Mouse (Mus musculus): ENCODE data around the gene Utrn. TPM values are rescaled to one million over a fixed set of nuclear protein-coding genes. Genes with fewer than 3 reads are reported as not detected.

Utrn gene
- total RNA-seq, 2 experiments from 2014 or later = 69.6 to 72.4 TPM

- intact Hi-C loops (cut with DNase I) = no loop called here
- no peak for DNase-seq
Measured at GRCm38 (mm10) chr10:12558810-12559209, 310.4 kb downstream of the Utrn start.

GRCm38 (mm10) chr10:12554090-12554718 lies 315.0 kb downstream of the Utrn start:
- intact Hi-C loops (cut with DNase I) = no loop called here
- DNase-seq = no peak

- intact Hi-C loops (cut with DNase I) = no loop called here
- no peak for DNase-seq
Measured at GRCm38 (mm10) chr10:12552890-12553278, 316.3 kb downstream of the Utrn start.

DNA sequence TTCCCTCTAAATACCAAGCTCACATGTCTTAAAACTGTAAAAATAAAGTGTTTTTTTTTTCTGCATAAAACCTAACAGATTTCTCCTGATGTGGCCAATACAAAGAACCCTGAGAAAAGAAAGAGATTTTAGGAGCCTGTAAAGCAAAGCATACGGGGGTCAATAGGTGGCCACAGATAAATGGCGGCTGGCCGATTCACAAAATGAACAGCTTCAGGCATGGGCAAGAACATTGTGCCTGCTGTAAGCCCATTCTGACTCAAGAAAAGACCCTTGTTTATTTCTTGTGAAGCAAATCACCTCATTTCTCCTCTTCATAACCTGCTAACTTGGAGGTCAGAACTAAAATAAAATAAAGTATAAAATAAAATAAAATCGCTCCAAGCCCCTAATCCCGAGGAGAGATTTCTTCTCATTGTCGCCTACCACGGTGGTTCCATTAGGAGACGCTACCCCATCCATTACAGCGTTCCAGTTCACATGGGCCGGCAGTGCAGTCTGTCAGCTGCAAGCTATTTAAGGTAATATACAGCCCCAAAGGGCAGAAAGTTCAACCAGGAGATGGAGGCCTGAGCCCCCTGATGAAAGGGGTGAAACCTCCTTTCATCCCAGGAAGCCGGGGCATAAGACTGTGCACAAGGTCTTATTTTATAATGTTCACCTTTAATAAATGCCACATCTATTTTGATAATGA lies 316.8 kb downstream of the Utrn start:
- DNase-seq = no peak
- intact Hi-C loops (cut with DNase I) = no loop called here

- intact Hi-C loops (cut with DNase I) = no loop called here
- no peak for DNase-seq
Measured at GRCm38 (mm10) chr10:12551735-12552134, 317.4 kb downstream of the Utrn start.

- no peak for DNase-seq
- intact Hi-C loops (cut with DNase I) = no loop called here
Measured at GRCm38 (mm10) chr10:12549945-12550540, 319.1 kb downstream of the Utrn start.

DNA sequence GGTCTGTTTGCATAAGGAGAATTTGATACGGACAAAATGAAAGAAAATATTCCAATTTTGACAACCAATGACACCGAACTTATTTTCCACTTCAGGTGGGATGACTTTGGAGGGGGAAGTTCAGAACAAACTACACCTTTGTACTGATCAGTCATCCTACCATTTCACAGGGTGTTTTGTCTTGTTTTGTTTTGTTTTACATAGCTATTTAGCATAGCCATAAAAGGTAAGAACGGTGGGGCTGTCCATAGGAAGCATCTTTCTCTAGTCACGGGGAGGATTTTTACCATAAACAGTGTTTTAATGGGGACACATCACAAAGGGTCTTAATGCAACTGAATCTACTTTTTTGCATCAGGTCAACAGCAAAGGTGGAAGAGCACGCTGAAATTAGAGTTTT lies 319.9 kb downstream of the Utrn start:
- no peak for DNase-seq
- intact Hi-C loops (cut with DNase I) = no loop called here

DNA sequence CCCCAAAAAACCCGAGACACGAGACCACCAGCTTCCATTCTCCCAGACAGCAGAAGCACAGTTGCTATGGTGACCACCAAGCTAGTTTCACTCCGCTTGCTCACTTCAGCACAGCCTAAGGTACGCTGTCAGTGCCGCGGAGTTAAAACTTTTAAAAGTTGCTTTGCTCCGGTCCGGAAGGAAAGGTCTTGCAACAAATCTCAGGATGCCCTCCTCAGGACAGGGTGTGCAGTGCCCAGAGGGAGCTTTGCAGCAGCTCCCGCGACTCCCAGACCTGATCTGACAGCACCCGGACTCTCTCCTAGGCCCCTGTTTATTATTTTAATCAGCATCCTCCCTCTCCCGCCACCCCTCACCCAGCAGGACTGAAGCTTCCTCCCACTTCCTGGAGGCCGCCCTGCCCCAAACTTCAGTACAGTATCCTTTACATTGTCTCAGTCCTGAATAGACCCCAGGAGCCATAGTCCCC lies 320.5 kb downstream of the Utrn start:
- intact Hi-C loops (cut with DNase I) = no loop called here
- peak; percentile 23 to 38 for DNase-seq

GRCm38 (mm10) chr10:12547037-12547625 lies 322.0 kb downstream of the Utrn start:
- intact Hi-C loops (cut with DNase I) = no loop called here
- DNase-seq = peak in 1 of 2 experiments; percentile 4

- intact Hi-C loops (cut with DNase I) = no loop called here
- DNase-seq = no peak
Measured at GRCm38 (mm10) chr10:12545440-12545839, 323.7 kb downstream of the Utrn start.

DNA sequence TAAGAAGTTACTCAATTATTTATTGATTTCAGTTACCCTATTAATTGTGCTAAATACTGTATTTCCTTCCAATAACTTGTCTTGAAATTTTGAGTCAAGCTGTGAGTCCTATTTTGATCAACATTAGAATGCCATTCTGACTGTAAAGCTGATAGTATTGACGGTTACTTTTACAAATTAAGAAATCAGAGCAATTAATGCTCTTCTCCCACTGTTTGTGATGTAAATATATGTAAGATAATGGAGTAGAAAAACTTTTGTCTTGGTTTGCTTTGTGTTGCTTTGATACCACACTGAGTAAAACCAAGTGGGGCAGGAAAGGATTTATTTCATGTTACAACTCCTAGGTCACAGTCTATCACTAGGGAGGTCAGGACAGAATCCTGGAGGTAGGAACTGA lies 327.4 kb downstream of the Utrn start:
- intact Hi-C loops (cut with DNase I) = no loop called here
- DNase-seq = no peak

DNA sequence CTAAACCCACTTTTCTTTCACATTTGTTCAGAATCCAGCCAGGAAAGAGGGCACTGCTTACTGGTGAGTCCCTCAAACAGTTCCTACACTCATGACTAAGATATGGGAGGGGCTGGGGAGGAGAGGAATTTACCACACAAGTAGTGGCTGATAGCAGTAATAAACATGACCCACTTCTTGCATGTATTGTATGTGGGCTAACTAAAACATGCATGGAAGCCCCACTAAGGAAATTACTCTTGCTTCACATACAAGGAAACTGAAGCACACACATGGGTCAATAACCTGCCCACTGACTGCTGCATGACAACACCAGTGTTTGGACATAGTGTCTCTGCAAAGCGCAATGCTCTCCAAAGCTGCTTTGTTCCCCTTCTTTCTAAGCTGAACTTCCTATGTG lies 333.9 kb downstream of the Utrn start:
- intact Hi-C loops (cut with DNase I) = no loop called here
- no peak for DNase-seq

- no peak for DNase-seq
- intact Hi-C loops (cut with DNase I) = no loop called here
Measured at GRCm38 (mm10) chr10:12534801-12535200, 334.4 kb downstream of the Utrn start.

DNA sequence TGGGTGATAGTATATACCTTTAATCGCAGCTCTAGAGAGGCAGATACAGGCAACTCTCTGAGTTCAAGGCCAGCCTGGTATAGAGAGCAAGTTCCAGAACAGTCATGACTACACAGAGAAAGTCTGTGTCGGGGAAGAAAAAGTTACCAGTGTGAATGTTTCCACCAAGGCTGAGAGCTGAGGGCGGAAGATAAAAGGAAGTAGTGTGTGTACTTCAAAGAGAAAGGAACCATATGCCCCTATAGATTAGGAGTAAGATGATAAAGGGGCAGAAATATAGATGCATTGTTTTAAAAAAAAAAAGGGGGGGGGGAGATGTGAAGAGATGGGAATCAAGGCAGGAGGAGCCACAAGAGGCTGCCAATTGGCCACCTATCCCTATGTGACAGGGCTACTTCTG lies 334.9 kb downstream of the Utrn start:
- DNase-seq = no peak
- intact Hi-C loops (cut with DNase I) = no loop called here

- intact Hi-C loops (cut with DNase I) = no loop called here
- DNase-seq = no peak
Measured at GRCm38 (mm10) chr10:12522078-12522477, 347.1 kb downstream of the Utrn start.

GRCm38 (mm10) chr10:12518162-12518561 lies 351.0 kb downstream of the Utrn start:
- no peak for DNase-seq
- intact Hi-C loops (cut with DNase I) = no loop called here

DNA sequence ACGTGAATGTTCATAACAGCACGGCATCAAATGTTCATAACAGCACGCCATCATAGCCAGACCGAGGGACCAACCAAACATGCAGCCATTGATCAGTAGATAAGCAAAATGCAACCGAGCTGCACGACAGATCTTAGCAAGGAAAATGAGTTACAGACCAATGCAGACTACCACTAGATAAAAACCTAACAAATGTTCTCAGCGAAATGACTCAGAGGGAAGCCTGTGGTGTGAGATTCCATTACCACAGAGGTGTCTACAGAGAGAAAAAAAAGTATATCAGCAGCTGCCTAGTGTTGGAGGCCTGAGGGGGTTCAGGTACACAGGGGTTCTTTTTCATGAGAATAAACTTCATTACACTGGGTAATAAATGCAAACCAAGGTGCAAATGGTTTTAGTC lies 363.6 kb downstream of the Utrn start:
- DNase-seq = no peak
- intact Hi-C loops (cut with DNase I) = no loop called here

GRCm38 (mm10) chr10:12500489-12500888 lies 368.7 kb downstream of the Utrn start:
- DNase-seq = no peak
- intact Hi-C loops (cut with DNase I) = no loop called here

DNA sequence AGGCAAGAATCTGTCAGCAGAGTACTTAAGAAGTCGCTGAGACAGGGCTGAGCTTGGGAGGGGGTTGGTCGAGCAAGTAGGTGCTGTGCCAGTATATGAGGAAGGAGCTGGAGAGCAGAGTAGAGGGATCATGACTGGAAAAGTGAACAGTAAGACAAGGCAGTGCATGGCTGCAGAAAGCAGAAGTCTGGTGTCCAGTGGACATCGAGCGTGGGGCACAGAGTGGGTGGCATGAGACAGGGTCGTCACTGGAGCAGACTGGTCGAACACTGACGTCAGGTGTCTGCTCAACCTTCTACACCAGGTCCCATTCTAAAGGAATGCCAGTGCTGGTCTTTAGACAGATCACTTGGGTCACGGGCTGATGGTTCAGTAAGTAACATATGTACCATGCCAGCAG lies 371.6 kb downstream of the Utrn start:
- no peak for DNase-seq
- intact Hi-C loops (cut with DNase I) = no loop called here

DNA sequence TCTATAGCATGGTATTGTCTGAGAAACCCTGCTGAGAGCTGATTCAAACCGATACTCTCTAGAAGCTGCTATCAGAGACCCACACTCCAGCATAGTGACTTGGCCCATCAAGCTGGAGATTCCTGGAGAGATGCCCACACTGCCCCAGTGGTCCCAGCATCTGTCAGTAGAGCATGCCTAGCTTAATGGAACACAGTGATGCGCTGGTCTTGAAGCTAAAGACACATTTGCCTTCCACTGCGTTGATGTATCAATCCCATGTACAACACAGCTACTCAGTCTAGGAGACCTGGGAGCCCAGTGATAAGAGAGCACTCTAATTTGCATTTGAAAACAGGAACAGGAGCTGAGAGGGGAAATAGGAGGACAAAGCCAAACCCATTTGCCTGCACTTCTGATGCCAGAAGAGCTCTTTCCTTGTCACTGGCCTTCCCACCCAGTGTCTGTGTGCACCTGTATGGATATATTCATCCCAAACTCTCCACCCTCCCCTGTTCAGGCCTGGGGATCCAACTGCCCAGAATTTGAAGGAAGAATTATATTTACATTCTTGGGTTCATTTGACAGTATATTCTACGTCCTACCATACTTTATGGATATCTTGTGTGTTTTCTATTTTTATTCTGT lies 379.5 kb downstream of the Utrn start:
- DNase-seq = peak in 1 of 2 experiments; percentile 6
- intact Hi-C loops (cut with DNase I) = no loop called here

DNA sequence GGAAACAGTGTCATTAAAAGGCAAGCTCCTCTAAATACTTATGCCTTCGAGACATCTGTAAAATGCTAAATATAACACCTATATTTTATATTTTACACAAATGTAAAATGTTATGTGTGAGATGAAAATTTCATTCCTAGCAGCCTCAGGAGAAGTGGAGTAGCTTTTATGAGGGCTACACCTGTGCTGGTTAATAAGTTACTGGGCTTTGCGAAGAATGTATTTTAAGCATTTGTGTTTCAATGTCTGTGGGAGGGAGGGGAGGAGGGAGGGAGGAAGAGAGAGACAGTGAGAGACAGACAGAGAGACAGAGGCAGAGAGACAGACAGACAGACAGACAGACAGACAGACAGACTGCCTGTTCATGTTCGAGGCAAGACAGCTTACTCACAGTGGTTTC lies 380.6 kb downstream of the Utrn start:
- DNase-seq = no peak
- intact Hi-C loops (cut with DNase I) = no loop called here
